Mouse (Mus musculus) kidney, adult 18-20 months (tissue): ENCODE measurements around the gene Faxc.

ENCODE experiments used
- DNase-seq: peaks from one replicate; pipeline ENCODE4 v3.0.0; 2021

Faxc gene

DNA sequence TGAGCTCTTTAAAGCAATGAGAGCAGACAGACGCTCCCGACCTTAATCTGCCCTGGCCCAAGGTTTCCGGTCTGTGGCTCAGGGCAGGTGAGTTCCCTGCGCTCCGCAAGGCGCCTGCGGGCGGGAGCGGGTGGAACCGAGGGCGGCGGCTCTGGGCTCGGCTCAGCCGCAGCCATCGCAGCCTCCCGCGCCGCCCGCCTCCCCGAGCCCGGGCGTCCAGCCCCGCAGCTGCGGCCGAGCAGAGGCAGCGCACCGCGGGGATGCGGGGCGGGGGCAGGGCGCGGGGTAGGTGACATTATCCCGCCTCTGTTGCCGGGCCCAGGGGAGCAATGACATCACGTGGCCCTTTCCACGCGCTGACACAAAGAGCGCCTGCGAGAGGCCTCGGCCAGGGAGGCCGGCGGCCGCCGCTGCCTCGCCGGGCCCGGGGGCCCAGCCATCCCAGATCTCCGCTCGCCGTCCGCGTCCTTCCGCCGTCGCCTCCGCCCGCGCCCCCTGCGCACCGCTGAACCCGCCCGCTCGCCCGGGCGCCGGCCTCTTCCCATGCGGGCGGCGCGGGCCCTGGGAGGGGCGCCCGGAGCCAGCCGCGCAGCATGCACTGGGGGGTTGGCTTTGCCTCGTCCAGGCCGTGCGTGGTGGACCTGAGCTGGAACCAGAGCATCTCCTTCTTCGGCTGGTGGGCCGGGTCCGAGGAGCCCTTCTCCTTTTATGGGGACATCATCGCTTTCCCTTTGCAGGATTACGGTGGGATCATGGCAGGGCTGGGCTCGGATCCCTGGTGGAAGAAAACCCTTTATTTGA is at the start of gene Faxc:
Gene Faxc (plus strand): TSS at position 359 of the 801 bp plus-strand sequence.
- DNase-seq, result peak; percentile 40

DNA sequence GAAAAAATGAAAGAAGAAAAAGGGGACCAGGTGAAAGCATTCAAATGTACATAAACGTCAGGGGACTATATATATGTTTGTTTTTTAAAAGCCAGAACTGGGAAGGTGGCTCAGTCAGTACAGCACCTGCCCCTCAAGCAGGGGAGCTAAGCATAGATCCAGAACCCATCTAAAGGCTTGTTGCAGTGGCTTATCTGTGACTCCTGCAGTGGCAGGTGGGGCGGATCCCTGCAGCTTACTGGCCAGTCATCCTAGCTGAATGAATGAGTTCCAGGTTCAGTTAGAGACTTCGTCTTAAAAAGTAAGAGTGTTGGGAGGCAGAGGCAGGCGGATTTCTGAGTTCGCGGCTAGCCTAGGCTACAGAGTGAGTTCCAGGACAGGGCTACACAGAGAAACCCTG is 48.3 kb upstream of the Faxc start:
- DNase-seq, result no peak

DNA sequence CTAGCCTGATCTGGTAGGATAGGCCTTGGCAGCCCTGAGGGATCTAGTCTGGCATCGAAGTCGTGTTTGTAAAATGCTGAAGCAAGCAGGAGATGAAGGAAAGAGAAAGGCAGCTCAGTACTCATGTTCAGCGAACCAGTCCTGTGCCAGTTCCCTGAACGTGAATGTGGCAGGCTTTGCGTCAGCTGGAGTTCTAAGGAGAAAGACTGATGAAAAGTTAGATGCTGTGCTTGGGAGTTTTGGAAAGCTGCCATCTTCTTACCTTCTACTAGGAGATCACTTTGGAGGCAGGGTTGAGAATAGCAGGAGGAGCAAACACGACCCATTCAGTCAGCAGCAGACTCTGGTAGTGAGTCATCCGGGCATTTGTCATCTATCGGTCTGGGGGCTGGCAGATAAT is 45.3 kb upstream of the Faxc start:
- no peak for DNase-seq

DNA sequence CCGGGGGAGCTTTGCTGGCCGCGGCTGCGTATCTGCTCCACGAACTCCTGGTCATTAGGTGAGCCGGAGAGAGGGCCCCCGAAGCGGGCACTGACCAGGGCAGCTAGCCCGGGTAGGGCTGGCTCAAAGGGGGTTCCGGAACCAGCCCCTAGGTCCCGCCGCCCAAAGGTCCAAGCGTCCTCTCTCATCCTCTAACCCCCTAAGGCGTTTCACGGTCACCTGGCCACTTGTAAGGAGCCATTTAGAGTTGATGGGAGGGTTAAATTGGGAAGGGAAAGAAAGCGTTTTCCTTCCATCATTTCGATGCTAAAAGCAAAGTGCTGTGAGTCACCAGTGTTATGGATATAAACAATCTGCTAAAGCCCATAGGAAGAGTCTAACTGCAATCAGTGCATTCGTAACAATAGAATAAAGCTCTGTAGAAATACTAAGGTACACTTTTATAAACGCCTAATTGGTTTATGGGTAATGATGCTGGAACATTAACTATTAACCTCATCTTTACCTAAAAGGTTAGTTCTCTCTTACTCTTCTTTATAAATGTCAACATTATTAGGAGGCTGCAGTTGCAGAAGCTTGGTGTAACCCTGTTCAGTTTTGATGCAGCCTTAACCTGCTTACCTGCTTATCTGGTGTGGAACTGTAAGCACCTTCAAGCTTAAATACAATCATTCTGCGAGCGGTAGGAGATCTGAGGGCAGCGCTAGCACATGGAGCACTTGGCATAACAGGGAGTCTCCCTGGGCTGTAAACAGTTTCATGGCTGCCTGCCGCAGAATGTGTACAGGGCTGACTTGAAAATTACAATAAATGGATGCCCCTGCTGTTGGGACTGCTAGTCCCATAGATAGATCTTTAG is 872 bp downstream of the Faxc start:
- DNase-seq, result no peak

DNA sequence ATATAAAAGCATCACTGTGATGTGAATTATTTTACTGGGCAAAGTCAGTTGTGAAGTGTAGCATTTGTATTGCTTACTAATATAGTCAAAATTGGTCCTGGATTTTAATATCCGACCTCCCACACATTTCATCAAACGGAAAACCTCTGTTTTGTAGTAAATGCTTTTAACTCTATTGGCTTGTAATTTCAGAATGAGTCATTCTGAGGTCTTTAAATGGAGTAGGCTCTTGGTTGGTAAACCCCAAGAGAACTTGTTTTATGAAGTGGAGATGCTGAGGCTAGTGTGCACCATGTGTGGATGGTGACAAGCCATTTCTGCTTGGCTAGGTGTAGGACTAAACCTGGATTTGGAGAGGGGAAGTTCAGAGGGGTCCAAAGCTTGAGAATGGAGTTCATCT is 4.2 kb downstream of the Faxc start:
- no peak for DNase-seq

DNA sequence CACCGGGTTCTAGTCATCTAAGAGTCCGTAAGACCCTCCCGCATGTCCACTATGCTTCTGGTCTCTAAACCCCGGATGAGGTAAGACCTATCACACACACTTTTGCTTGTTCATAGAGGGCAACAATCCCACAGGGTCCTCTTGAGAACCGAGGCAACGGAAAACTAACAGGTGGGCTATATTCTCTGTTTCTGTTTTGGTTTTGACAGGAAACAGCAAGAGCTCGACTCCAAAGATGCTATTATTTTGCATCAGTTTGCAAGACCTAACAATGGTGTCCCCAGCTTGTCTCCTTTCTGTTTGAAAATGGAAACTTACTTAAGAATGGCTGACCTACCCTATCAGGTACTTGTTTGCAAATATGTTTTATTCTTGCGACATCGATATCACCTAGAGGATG is 5.3 kb downstream of the Faxc start:
- no peak for DNase-seq

DNA sequence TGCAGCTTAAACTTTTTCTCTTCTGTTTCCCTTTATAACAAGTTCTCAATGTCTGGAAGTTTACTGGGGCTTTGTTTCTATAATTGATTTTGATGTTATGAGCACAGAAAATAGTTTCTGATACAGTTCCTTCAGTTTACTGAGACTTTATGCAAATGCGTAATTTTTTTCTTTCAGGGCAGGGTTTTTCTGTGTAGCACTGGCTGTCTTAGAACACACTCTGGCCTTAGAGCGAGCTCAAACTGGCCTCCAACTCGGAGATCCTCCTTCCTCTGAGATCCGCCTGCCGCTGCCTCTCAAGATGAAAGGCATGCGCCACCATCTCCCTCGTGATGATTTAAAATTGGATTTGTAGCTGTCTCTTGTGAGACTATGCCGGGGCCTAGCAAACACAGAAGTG is 6.8 kb downstream of the Faxc start:
- no peak for DNase-seq

DNA sequence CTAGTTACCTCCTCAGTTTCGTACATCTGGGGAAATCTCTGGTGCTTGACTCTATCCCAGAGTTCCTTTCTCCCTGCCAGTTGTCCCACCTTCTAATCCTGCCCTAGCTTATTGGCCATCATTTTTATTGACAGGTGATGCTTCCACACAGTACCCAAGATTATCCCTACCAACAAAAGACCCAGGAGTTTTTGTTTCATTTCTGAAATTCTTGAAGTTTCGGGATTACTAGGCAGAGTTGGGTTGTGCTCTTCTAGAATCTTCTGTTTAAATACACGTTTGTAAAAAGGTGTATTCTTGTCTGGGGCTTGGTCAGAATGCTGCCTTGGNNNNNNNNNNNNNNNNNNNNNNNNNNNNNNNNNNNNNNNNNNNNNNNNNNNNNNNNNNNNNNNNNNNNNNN is 13.5 kb downstream of the Faxc start:
- DNase-seq, result no peak

DNA sequence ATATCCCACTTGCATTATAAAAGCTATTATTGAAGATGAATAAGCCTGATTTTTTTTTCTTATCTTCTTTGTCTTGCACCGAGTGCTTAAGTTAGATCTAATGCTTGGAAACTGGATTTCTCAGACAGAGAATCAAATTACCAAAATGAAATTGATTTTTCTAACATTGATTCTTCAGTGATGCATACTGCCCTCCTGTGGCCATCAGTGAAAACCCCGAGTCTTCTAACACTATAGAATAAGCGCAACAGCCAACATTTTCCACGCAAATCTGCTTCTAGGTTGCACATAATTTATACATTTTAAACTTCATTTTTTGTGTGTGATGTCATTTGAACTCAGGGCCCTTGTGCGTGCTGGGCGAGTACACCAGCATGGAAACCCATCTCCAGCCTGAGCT is 20.3 kb downstream of the Faxc start:
- peak; percentile 7 for DNase-seq

DNA sequence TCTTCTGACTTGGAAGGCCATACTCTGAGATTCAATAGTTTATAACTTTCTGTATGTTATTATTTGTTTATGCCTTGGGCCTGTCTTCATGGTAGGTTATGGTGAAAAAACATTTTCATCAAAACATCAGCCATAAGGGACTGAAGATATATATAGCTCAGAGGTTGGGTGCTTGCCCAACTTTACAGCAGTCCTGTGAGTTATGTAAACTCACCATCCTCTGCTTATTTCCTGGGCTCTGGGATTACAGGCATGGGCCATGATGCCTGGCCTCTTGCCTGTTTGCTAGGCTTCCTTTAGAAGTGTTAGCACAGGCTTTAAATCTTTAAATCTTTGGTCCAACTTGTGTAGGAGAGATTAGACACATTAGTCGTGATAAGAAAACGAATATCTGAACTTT is 21.1 kb downstream of the Faxc start:
- no peak for DNase-seq

DNA sequence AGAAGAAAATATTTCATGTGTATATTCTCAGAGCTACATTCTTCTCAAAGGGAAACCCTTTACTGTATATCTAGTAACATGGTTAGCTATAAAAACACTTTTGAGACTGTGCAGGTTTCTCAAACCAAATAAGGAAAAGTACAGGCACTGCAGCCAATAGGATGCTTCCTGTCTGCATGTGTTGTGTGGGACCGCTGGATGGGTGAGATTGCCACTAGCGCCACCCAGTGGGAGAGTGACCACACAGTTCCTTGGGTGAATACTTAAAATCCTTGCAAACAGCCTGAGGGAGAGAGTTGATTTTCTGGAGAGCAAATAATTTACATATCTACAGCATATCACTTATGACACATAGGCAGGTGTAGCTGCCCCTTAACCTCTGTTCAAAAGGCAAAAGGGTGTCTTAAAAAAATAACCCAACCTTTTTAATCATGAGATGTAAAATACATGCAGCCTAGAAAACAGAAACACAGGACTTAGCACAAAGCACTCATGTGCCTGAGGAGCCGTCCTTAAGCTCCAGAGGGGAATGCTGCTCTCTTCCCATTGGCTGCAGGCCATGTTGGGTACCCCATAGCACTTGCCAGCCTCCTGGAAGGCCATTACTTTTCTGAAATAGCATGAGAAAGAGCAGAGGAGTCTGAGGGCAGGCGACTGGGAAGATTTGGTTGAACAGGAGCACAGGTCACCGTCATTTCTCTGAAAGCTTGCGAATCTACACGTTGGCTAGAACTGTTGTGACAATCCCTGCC is 26.6 kb downstream of the Faxc start:
- DNase-seq, result peak; percentile 32

DNA sequence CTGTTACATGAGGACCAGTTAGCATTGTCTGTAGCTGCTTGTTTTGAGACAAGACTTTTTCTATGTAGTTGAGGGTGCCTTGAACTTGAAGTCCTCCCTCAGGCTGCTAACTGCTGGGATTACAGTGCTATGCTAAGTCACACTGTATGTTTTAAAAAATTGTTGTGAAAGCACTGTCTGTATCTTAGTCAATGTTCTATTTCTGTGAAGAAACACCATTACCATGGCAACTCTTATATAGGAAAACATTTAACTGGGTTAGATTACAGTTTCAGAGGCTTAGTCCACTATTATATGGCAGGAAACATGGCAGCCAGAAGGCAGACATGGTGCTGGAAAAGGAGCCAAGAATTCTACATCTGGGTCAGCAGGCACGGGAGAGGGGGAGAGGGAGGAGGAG is 40.8 kb downstream of the Faxc start:
- no peak for DNase-seq

DNA sequence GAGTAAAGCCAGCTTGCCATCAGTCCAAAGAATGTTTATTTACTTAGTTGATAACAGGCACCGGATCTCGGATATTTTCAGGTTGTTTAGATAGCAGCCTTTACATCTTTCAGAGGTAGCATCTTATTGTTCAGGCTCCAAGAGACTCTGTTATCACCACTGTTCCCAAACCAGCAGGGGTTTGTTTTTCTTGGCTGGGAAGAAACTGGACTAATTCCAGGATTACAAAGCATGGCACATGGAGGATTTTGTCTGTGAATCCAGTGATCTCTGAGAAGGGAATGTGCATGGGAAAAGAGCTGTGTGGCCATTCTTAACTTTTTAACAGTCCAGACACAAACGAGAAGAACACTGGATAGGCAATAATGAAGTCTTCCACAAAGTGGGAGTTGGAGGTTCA is 43.0 kb downstream of the Faxc start:
- DNase-seq, result no peak

DNA sequence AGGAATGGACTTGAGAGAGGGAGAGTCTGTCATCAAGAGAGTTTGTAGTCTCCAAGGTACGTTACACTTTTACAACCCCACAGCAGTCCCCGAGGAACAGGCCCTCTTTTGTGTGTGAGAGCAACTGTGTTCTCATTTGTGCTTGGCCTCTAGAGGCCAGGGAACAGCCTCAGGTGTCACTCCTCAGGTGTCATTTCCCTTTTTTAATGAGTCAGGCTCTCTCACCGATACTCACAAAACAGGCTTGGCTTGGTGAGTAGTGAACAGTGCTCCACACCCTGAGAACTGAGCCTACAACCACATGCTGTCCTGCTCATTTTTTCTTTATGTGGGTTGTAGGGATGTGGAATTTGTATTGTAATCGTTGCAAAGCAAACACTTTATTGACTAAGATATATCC is 49.3 kb downstream of the Faxc start:
- DNase-seq, result no peak

DNA sequence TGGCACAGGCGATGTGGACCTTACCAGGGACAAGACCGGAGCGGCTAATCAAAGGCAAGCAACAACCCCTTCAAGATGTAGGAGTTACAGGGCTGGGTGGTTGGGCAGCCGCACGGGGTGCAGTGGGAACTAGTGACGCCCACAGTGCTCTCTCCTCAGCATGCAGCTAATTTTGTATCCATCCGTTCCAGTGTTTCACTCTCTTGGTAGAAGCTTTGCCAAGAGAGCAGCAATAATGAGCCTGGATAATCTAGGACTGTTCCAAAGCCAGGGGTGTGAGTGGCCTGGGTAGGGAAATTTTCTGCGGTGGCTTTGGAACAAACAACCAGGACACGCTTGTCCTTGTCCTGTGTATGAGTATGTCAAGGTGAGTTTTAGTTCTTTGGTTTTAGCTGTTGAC is 51.3 kb downstream of the Faxc start:
- DNase-seq, result no peak

DNA sequence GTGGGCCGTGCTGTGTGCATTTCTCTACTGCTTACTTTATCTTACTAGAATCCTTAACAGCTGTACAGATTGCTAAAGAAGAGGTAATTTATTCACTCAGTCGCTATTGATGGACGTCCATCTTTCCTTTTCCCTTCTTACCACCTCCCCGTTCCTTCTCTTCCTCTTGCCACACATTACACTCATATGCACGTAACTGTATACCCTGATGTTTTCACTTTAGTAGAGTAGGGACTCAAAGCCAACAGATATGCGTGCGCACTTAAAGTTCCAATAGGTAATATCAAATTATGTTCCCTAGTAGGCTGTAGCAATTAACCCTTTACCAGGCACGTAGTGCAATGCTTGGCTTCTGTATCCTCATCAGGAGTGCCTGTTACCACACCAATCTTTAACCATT is 55.7 kb downstream of the Faxc start:
- no peak for DNase-seq

DNA sequence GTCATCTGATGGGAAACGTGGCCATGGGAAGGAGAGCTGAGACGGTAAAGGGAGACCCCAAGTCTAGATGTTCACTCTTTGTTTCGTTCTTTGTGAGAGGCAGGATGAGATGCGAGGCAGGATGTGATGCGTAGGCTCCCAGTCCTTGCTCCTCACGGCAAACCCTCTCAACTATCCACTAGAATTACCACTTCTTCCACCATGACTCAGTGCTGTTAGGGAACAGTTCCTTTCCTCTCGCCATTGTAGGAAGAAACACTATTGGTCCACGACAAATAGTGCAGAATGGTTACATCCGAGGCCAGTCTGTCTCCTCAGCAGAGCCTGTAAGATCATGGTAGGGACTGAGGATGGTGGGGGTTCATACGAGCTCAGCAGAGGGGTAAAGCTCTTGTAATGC is 56.3 kb downstream of the Faxc start:
- no peak for DNase-seq

DNA sequence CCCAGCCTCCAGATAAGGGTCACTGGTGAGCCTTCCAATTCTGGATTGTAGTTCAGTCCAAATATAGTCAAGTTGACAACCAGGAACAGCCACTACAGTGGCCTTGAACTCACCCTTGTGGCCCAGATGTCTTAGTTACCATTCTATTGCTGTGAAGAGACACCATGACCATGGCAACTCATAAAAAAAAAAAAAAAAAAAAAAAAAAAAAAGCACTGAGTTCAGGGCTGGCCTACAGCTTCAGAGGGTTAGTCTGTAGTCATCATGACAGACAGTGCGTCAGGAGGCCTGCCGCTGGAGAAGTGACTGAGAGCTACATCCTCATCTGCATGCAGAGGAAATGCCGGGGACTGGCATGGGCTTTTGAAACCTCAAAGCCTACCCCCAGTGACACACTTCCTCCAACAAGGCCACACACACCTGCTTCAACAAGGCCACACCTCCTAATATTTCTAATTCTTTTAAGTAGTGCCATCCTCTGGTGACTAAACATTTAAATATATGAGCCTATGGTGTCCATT is 58.5 kb downstream of the Faxc start:
- DNase-seq, result no peak

DNA sequence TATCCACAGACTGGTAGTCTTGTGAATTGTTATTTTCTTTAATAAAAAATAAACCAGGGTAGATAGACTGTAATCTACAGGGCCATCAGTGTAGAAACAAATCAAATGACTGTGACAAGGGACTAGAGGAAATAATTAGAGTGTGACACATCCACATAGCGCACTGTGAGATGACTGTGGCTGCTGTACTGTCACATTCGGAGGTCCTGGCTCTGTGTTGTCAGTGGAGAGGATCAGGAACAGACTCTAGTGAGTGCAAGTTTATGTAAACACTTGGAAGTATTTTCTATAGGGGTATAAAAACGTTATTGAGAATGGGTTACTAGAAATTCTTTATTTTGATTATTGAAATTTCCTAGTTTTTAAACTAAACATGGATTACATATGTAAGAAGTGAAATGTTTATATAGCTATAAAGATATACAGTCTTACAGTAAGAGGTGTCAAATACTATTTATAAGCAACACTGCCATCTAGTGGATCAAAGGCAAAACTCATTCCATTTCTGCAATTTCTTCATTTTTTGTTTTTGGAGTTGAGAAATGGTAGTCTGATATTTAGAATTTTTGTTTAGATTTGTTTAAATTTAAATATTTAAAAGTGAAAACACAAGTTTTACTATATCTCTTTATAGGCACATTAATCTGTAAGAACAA is 59.6 kb downstream of the Faxc start:
- no peak for DNase-seq

DNA sequence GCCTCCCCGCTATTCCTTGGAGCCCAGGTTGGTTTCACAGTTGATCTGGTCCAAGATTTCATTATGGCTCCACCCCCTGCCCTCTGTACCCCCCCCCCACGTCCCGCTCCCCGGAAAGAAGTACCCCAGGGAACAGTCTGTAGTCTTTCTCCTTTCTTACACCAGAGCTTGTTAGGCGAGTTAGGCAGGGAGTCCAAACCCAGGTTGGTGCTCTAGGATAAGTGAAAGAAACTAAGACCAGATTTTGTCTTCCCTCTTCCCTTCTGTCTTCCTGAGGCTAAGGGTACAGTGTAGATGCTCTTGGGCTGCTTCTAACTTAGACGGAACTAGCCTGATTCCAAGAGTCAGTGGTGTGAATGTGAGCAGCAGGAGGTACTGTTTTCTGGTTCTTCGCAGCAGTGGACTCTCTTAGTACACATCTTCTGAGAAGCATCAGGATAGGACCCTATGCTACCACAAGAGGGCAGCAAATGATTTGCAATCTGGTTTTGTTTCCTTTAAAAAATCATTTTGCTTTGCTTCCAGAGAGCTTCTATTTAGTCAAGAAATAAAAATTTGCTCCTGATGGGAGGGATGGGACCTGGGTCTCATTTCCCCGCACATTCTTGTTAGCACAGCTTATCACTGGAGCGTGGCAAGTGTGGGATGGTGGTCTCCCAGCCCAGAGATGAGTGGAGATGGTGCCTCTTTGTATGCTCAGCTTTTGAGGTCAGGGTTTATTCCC is 86.7 kb downstream of the Faxc start:
- peak; percentile 18 for DNase-seq

DNA sequence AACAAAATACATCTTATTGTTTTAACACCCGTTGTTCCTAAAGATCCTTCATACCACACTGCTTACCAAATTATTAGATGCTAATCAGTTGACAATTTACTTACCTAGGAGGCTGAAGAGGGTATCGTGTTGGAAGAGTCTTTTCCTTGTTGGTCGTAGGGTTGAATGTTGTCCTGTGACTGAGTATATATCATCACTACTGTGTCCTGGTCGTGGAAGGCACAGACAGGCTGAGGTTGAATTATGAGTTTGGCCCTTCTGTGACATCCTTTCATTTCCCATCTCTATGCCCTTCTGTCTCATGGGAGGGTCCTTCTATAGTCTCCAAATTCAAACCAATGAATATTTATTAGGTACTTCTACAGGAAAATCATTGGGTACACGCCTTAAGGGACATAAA is 87.3 kb downstream of the Faxc start:
- no peak for DNase-seq

DNA sequence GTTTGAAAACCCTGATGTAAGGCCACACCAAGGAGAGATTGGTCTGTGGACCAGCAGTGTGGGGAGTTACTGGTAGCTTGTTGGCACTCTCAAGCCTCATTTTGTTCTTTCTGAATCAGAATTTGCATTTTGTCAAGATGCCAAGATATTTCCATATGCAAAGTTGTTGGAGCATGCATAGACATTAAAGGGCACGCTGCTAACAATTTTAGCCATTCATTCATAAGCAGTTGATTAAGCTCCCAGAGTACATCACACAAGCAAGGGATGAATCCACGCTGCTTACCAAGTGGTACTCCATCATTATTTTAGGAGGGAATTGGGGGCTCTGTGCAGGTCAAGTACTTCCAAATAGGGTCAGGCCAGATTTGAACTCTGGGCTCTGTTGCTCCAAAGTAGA is 98.8 kb downstream of the Faxc start:
- DNase-seq, result no peak
